Mouse (Mus musculus): ENCODE data around the gene Tmbim1. TPM values are rescaled to one million over a fixed set of nuclear protein-coding genes. Genes with fewer than 3 reads are reported as not detected.
A peak's percentile ranks its signal among the peaks of the same experiment; 100 is the strongest.

Tmbim1 gene
- polyA plus RNA-seq, 1 experiment from 2014 or later, result 57.9 TPM

GRCm38 (mm10) chr1:74277883-74278537 lies 27.4 kb downstream of the Tmbim1 start:
- Histone ChIP-seq H3K27ac (ENCODE audit: low read length) (no peak overlapping the region), H3K4me2 (ENCODE audit: low read depth, low read length) (no peak overlapping the region), H3K4me3 (ENCODE audit: low read length) (no peak overlapping the region), H3K36me3 (ENCODE audit: control insufficient read depth, insufficient read depth, low read length) (peaks cover 28% of the 10 kb centered on the region), H3K27me3 (ENCODE audit: control insufficient read depth, insufficient read depth, low read depth, low read length) (no peaks in the 10 kb centered on the region), H3K9me3 (ENCODE audit: control insufficient read depth, low read length) (no peaks in the 10 kb centered on the region), H3K4me1 (replicated peaks; ENCODE audit: control insufficient read depth, insufficient read depth, low read length) (peaks cover 13% of the 10 kb centered on the region), H3K9ac (ENCODE audit: low read length) (no peak overlapping the region)
- 57% methylated on average over 8 of the region's 8 CpGs for WGBS
- ATAC-seq (ENCODE audit: low read depth), result no peak

DNA sequence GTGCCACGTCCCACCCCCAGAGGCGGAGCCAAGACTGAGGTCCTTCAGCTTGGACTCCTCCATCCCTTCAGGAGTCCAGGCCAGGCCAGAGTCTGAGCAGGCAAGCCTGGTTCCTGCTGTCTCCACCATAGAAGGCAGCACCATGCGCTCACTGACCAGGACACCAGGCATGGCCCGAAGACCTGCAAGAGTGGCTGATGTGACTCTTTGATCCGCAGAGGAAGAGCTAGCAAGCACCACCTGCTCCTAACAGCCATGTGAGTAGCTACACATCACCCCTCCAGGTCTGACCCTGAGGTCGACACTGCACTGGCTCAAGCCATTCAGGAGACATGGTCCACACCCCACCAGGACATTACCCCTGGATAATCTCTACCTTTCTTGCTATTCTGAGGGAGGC lies 28.4 kb downstream of the Tmbim1 start:
- H3K27me3 ChIP-seq (ENCODE audit: control insufficient read depth, insufficient read depth, low read depth, low read length), result no peaks in the 10 kb centered on the region
- no peak overlapping the region for H3K27ac ChIP-seq (ENCODE audit: low read length)
- H3K36me3 ChIP-seq (ENCODE audit: control insufficient read depth, insufficient read depth, low read length), result peaks cover 27% of the 10 kb centered on the region
- no peak for ATAC-seq (ENCODE audit: low read depth)
- H3K4me3 ChIP-seq (ENCODE audit: low read length), result no peak overlapping the region
- WGBS, result 63% methylated on average over 6 of the region's 6 CpGs
- no peak overlapping the region for H3K4me2 ChIP-seq (ENCODE audit: low read depth, low read length)
- no peak overlapping the region for H3K9ac ChIP-seq (ENCODE audit: low read length)
- H3K4me1 ChIP-seq (replicated peaks; ENCODE audit: control insufficient read depth, insufficient read depth, low read length), result peaks cover 12% of the 10 kb centered on the region; the same call in 1 of the 2 replicates
- H3K9me3 ChIP-seq (ENCODE audit: control insufficient read depth, low read length), result no peaks in the 10 kb centered on the region

GRCm38 (mm10) chr1:74275015-74275414 lies 30.4 kb downstream of the Tmbim1 start:
- H3K4me3 ChIP-seq (ENCODE audit: low read length), result no peak overlapping the region
- H3K4me2 ChIP-seq (ENCODE audit: low read depth, low read length), result peak overlapping the region; percentile 20
- H3K9ac ChIP-seq (ENCODE audit: low read length), result no peak overlapping the region
- no peaks in the 10 kb centered on the region for H3K9me3 ChIP-seq (ENCODE audit: control insufficient read depth, low read length)
- peaks cover 9% of the 10 kb centered on the region for H3K36me3 ChIP-seq (ENCODE audit: control insufficient read depth, insufficient read depth, low read length)
- peak; percentile 58 for ATAC-seq (ENCODE audit: low read depth)
- H3K4me1 ChIP-seq (replicated peaks; ENCODE audit: control insufficient read depth, insufficient read depth, low read length), result peaks cover 12% of the 10 kb centered on the region; the same call in 1 of the 2 replicates
- H3K27me3 ChIP-seq (ENCODE audit: control insufficient read depth, insufficient read depth, low read depth, low read length), result no peaks in the 10 kb centered on the region
- H3K27ac ChIP-seq (ENCODE audit: low read length), result peak overlapping the region; percentile 69
- 21% methylated on average over 9 of the region's 9 CpGs for WGBS

DNA sequence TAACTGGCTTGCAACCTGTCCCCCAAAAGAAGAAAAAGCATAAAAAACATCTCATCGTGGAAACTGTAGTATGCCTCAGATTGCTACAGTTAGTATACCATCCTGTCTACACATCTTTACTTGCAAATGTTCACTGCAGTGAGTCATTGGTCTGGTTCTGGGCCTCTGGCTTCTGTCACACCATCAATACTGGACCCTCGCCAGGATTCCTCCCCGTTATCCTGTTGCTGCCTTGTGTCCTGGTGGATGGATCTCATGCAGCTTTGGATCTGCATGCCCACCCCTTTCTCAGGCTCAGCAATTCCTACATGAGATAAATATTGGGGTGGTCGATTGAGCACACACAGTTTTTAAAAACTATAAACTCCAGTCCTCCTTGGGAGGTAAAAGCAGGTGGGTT lies 33.8 kb downstream of the Tmbim1 start:
- Histone ChIP-seq H3K4me2 (ENCODE audit: low read depth, low read length) (no peak overlapping the region), H3K4me1 (replicated peaks; ENCODE audit: control insufficient read depth, insufficient read depth, low read length) (peaks cover 12% of the 10 kb centered on the region; the same call in 1 of the 2 replicates), H3K36me3 (ENCODE audit: control insufficient read depth, insufficient read depth, low read length) (peaks cover 22% of the 10 kb centered on the region), H3K27ac (ENCODE audit: low read length) (no peak overlapping the region), H3K27me3 (ENCODE audit: control insufficient read depth, insufficient read depth, low read depth, low read length) (no peaks in the 10 kb centered on the region), H3K9ac (ENCODE audit: low read length) (no peak overlapping the region), H3K4me3 (ENCODE audit: low read length) (no peak overlapping the region), H3K9me3 (ENCODE audit: control insufficient read depth, low read length) (no peaks in the 10 kb centered on the region)
- 51% methylated on average over 4 of the region's 4 CpGs for WGBS
- ATAC-seq (ENCODE audit: low read depth), result no peak

DNA sequence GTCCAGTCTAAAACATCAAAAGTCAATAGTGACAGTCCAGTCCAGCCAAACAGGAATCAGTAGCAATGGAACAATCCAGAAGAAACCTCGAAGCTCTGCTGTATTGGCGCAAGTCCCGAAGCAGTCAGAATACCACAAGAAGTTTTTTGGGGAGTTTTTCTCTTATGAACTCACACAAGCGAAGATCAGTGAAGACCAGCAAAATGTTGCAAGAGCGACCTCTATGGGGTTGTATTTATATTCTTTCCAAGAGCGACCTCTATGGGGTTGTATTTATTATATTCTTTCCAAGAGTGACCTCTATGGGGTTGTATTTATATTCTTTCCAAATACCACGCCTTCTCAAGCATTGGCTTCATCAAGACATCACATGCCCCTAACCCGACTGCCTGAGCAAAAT lies 36.7 kb downstream of the Tmbim1 start:
- no peak overlapping the region for H3K4me2 ChIP-seq (ENCODE audit: low read depth, low read length)
- peaks cover 3% of the 10 kb centered on the region; the same call in 1 of the 2 replicates for H3K4me1 ChIP-seq (replicated peaks; ENCODE audit: control insufficient read depth, insufficient read depth, low read length)
- peaks cover 49% of the 10 kb centered on the region for H3K36me3 ChIP-seq (ENCODE audit: control insufficient read depth, insufficient read depth, low read length)
- H3K27ac ChIP-seq (ENCODE audit: low read length), result no peak overlapping the region
- H3K4me3 ChIP-seq (ENCODE audit: low read length), result no peak overlapping the region
- ATAC-seq (ENCODE audit: low read depth), result no peak
- no peaks in the 10 kb centered on the region for H3K27me3 ChIP-seq (ENCODE audit: control insufficient read depth, insufficient read depth, low read depth, low read length)
- no peak overlapping the region for H3K9ac ChIP-seq (ENCODE audit: low read length)
- H3K9me3 ChIP-seq (ENCODE audit: control insufficient read depth, low read length), result no peaks in the 10 kb centered on the region
- WGBS, result 81% methylated on average over 8 of the region's 8 CpGs

DNA sequence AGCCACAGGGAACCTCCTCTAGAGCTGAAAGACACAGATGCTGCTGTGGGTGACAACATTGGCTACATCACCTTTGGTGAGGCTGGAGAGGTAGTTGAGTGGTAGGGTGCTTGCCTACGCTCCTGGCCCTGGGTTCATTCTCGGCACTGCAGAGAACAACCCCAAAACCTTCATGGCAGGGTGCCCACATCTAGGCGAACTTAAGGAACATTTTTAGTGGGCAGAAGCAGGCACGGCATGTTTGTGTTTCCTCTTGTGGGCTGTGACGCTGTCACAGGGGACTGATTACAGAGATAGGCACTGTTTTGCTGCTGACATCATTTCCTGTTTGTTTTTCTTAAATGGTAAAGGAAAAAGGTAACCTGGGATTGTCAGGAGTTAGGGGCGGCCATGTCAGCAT lies 42.9 kb downstream of the Tmbim1 start:
- ATAC-seq (ENCODE audit: low read depth), result no peak
- 84% methylated on average over 6 of the region's 6 CpGs for WGBS
- Histone ChIP-seq H3K9ac (ENCODE audit: low read length) (no peak overlapping the region), H3K27ac (ENCODE audit: low read length) (no peak overlapping the region), H3K27me3 (ENCODE audit: control insufficient read depth, insufficient read depth, low read depth, low read length) (no peaks in the 10 kb centered on the region), H3K36me3 (ENCODE audit: control insufficient read depth, insufficient read depth, low read length) (peaks cover 63% of the 10 kb centered on the region), H3K4me1 (replicated peaks; ENCODE audit: control insufficient read depth, insufficient read depth, low read length) (no peaks in the 10 kb centered on the region), H3K4me2 (ENCODE audit: low read depth, low read length) (no peak overlapping the region), H3K4me3 (ENCODE audit: low read length) (no peak overlapping the region), H3K9me3 (ENCODE audit: control insufficient read depth, low read length) (no peaks in the 10 kb centered on the region)

DNA sequence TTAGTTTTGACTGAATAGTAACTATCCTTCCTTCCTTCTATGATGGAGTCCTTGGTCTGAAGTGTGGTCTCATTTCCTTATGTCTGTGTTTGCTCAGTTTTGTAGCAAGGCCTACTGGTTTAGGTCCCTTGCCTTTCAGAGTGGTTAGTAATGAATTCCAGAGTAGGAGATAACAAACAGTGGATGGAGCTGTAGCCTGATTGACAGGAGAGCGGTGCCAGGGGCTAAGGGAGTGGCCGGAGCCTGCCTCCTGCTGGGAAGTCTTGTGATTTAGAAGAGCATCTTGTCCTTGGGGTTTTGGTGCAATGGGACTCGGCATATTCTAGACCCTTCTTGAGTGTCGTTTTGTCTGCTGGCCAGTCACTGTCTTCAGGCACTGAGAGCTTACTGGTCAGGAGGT lies 48.6 kb downstream of the Tmbim1 start:
- Histone ChIP-seq H3K27me3 (ENCODE audit: control insufficient read depth, insufficient read depth, low read depth, low read length) (no peaks in the 10 kb centered on the region), H3K4me3 (ENCODE audit: low read length) (no peak overlapping the region), H3K9ac (ENCODE audit: low read length) (no peak overlapping the region), H3K4me1 (replicated peaks; ENCODE audit: control insufficient read depth, insufficient read depth, low read length) (no peaks in the 10 kb centered on the region), H3K36me3 (ENCODE audit: control insufficient read depth, insufficient read depth, low read length) (peaks cover 42% of the 10 kb centered on the region), H3K9me3 (ENCODE audit: control insufficient read depth, low read length) (no peaks in the 10 kb centered on the region), H3K4me2 (ENCODE audit: low read depth, low read length) (no peak overlapping the region), H3K27ac (ENCODE audit: low read length) (no peak overlapping the region)
- ATAC-seq (ENCODE audit: low read depth), result no peak
- 82% methylated on average over 4 of the region's 4 CpGs for WGBS

DNA sequence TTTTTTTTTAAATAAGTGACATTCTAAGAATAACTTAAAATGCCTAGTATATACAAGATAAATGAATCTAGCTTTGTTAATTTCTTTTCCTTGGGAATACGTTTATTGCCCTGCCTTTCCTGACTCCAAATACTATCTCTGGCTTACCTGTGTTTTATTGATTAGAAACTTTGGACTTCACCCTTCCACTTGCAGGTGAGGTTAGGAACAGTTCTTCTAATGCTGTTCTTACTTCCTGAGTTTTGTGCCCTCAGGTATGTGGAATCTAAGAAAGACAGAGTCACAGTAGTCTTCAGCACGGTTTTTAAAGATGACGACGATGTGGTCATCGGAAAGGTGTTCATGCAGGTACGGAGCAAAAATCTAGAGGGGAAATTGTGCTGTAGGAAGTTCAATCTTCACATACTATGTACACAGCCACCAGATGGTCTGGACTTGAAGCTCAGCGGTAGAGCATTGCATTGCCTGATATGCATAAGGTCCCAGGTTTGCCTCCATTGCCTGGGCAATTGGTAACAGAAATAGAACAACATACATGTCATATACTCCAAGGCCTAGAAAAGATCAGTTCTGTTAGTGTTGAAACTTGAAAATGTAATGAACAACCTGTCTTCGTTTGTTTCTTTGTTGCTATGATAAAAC lies 49.6 kb downstream of the Tmbim1 start:
- no peak overlapping the region for H3K27ac ChIP-seq (ENCODE audit: low read length)
- no peak overlapping the region for H3K4me2 ChIP-seq (ENCODE audit: low read depth, low read length)
- no peaks in the 10 kb centered on the region for H3K27me3 ChIP-seq (ENCODE audit: control insufficient read depth, insufficient read depth, low read depth, low read length)
- no peak overlapping the region for H3K4me3 ChIP-seq (ENCODE audit: low read length)
- ATAC-seq (ENCODE audit: low read depth), result no peak
- H3K36me3 ChIP-seq (ENCODE audit: control insufficient read depth, insufficient read depth, low read length), result peaks cover 50% of the 10 kb centered on the region
- H3K9ac ChIP-seq (ENCODE audit: low read length), result no peak overlapping the region
- H3K9me3 ChIP-seq (ENCODE audit: control insufficient read depth, low read length), result no peaks in the 10 kb centered on the region
- WGBS, result 94% methylated on average over 8 of the region's 8 CpGs
- no peaks in the 10 kb centered on the region for H3K4me1 ChIP-seq (replicated peaks; ENCODE audit: control insufficient read depth, insufficient read depth, low read length)

- peaks cover 38% of the 10 kb centered on the region for H3K36me3 ChIP-seq (ENCODE audit: control insufficient read depth, insufficient read depth, low read length)
- no peaks in the 10 kb centered on the region for H3K9me3 ChIP-seq (ENCODE audit: control insufficient read depth, low read length)
- H3K27ac ChIP-seq (ENCODE audit: low read length), result no peak overlapping the region
- WGBS, result 78% methylated on average over 4 of the region's 4 CpGs
- no peak for ATAC-seq (ENCODE audit: low read depth)
- no peaks in the 10 kb centered on the region for H3K27me3 ChIP-seq (ENCODE audit: control insufficient read depth, insufficient read depth, low read depth, low read length)
- H3K4me2 ChIP-seq (ENCODE audit: low read depth, low read length), result no peak overlapping the region
- no peaks in the 10 kb centered on the region for H3K4me1 ChIP-seq (replicated peaks; ENCODE audit: control insufficient read depth, insufficient read depth, low read length)
- no peak overlapping the region for H3K9ac ChIP-seq (ENCODE audit: low read length)
- H3K4me3 ChIP-seq (ENCODE audit: low read length), result no peak overlapping the region
Observed at GRCm38 (mm10) chr1:74250096-74250495, 55.3 kb downstream of the Tmbim1 start.

Data from lung, embryonic 16.5 days (tissue).